Mouse (Mus musculus): ENCODE data around the gene Eps15.

DNA sequence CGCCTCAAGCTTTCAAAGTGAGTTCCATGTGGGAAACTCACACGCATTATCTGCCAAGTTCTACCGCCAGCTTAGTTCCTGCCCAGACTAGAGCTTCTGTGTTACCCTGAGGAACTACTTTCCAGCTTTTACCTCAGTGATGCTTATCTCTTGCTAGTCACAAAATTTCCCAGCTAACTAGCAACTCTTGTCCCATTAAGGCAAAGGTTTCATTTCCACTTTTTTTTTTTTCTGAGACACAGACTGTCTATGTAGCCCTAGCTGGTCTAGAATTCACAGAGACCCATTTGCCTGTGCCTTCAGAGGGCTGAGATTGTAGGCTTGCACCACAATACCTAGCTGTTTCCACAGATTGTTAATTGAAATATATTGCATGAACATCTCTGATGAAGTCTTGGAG lies 12.6 kb upstream of the Eps15 start:
- no peak for TF ChIP-seq POLR2A (IDR thresholded peaks at IDR 0.05; ENCODE audit: borderline replicate concordance, insufficient read depth, low read length)
- no peak for TF ChIP-seq CTCF (IDR thresholded peaks at IDR 0.05; ENCODE audit: borderline replicate concordance, insufficient read depth, low read depth, low read length)

Measured in cerebellum, adult 2 months (tissue).